Mouse (Mus musculus): ENCODE measurements around the gene Gata2.

DNA sequence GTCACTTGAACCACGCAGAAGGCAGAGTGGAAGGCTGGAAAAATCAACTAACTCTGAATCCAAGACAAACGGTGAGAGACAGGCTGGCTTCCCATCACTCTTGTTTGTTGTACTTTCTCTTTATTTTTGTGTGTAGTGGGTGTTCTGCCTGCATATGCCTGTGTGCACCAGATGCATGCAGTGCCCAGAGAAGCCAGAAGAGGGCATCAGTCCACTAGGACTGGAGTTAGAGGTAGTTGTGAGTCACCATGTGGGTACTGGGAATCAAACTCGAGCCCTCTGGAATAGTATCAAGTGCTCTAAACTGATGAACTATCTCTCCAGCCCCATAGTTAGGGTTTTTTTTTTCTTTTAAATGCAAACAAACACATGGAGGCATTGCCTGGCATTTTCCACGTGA is 42.4 kb upstream of the Gata2 start:
- TF ChIP-seq CTCF (IDR thresholded peaks at IDR 0.05; ENCODE audit: extremely low read depth, insufficient read length, insufficient replicate concordance, low read depth, low read length) = no peak
- TF ChIP-seq POLR2A (IDR thresholded peaks at IDR 0.05; ENCODE audit: low read depth, low read length) = no peak

Measured in small intestine, adult 2 months (tissue).